Mouse (Mus musculus): Measurements from ENCODE around the gene Vars. TPM values are rescaled to one million over a fixed set of nuclear protein-coding genes. Genes with fewer than 3 reads are reported as not detected.
"Not testable (repeated sequence)": the region's sequence is repeated elsewhere in the genome, so short reads cannot be mapped to it uniquely, and the experiment has no call there.

Vars gene
- polyA plus RNA-seq (2015; fragmentation: Nextera tagmentation; extraction: Ambion mirVana), result 88.4 and 104 TPM in 2 replicates

DNA sequence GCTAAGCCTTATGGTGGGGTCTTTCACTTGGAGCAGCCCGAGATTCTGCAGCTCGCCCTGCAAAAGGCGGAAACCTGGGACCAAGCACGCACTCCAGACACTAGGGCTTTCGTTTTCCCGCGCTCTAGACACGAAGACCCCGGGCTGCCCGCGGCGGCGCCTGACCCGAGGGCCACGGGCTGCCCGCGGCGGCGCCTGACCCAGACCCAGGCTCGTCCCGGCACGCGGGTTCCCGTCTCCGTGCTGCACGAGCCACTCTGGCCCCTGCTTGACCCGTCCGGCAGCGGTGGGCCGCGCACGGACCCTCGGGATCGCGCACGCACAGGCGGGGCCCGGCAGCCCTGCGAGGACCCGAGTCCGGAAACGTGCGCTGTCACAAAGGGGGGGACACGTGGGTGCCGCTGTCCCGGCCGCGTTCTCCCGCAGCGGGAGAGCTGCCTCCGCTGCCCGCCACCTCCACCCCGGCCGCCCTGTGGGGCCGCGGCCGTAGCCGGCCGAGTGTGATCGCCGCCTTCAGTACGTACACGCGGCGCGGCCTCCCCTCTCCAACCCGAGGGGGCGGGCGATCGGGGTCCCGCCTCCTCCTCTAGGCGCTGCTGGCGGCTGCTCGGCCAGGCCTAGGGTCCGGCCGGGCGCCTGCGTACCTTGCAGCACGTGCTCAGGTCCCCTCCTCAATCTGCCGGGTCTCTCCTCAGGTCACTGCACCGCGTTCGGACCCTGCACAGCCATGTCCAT, at the start of gene Vars:
Gene Vars, plus strand, starts transcription at position 271 of the 735 bp plus-strand sequence.
- under 1% methylated on average over 65 of the region's 83 CpGs for WGBS
- peak; percentile 93 for ATAC-seq
- H3K4me1 ChIP-seq, result peaks cover 59% of the 10 kb centered on the region

GRCm38 (mm10) chr17:34951636-34952377, 49.0 kb upstream of the Vars start:
- H3K36me3 ChIP-seq (ENCODE audit: poor library complexity, severe bottlenecking), result peaks cover 27% of the 10 kb centered on the region
- H3K27me3 ChIP-seq, result peaks cover 22% of the 10 kb centered on the region
- peaks cover 20% of the 10 kb centered on the region for H3K4me1 ChIP-seq
- peak; percentile 66 for ATAC-seq
- peak overlapping the region; percentile 99 for H3K4me3 ChIP-seq
- peak overlapping the region; percentile 96 for H3K4me2 ChIP-seq
- WGBS, result 1% methylated on average over 29 of the region's 29 CpGs
- H3K27ac ChIP-seq, result peak overlapping the region; percentile 91
- H3K9me3 ChIP-seq (replicated peaks), result no peaks in the 10 kb centered on the region
- peak overlapping the region; percentile 100 for H3K9ac ChIP-seq

More for the DNA sequence above, at the start of gene Vars:
- peak within 1 kb of the TSS; percentile 97 for H3K9ac ChIP-seq
- H3K4me2 ChIP-seq, result peak within 1 kb of the TSS; percentile 100
- H3K27me3 ChIP-seq, result no peaks in the 10 kb centered on the region
- peaks cover 47% of the 10 kb centered on the region for H3K36me3 ChIP-seq (ENCODE audit: poor library complexity, severe bottlenecking)
- peak within 1 kb of the TSS; percentile 94 for H3K4me3 ChIP-seq
- H3K27ac ChIP-seq, result peak within 1 kb of the TSS; percentile 98
- H3K9me3 ChIP-seq (replicated peaks), result no peaks in the 10 kb centered on the region

GRCm38 (mm10) chr17:34952378-34953040, 48.3 kb upstream of the Vars start:
- Histone ChIP-seq H3K9ac (peak overlapping the region; percentile 100), H3K27me3 (peaks cover 24% of the 10 kb centered on the region), H3K4me3 (peak overlapping the region; percentile 99), H3K36me3 (ENCODE audit: poor library complexity, severe bottlenecking) (peaks cover 27% of the 10 kb centered on the region), H3K27ac (peak overlapping the region; percentile 91), H3K9me3 (replicated peaks) (no peaks in the 10 kb centered on the region), H3K4me1 (peaks cover 20% of the 10 kb centered on the region), H3K4me2 (peak overlapping the region; percentile 96)
- peak; percentile 88 for ATAC-seq
- WGBS, result under 1% methylated on average over 23 of the region's 23 CpGs

GRCm38 (mm10) chr17:34953258-34953657, 47.5 kb upstream of the Vars start:
- no peak for ATAC-seq
- Histone ChIP-seq H3K9ac (no peak overlapping the region), H3K4me1 (peaks cover 20% of the 10 kb centered on the region), H3K27ac (no peak overlapping the region), H3K4me2 (peak overlapping the region; percentile 96), H3K36me3 (ENCODE audit: poor library complexity, severe bottlenecking) (peaks cover 27% of the 10 kb centered on the region), H3K27me3 (peaks cover 24% of the 10 kb centered on the region), H3K9me3 (replicated peaks) (no peaks in the 10 kb centered on the region), H3K4me3 (peak overlapping the region; percentile 99)
- WGBS, result 91% methylated on average over 3 of the region's 3 CpGs

GRCm38 (mm10) chr17:34953904-34954303, 46.9 kb upstream of the Vars start:
- Histone ChIP-seq H3K27ac (no peak overlapping the region), H3K27me3 (peaks cover 24% of the 10 kb centered on the region), H3K9ac (no peak overlapping the region), H3K9me3 (replicated peaks) (no peaks in the 10 kb centered on the region), H3K4me1 (peaks cover 20% of the 10 kb centered on the region), H3K4me3 (no peak overlapping the region), H3K4me2 (no peak overlapping the region), H3K36me3 (ENCODE audit: poor library complexity, severe bottlenecking) (peaks cover 23% of the 10 kb centered on the region)
- 86% methylated on average over 4 of the region's 4 CpGs for WGBS
- ATAC-seq, result no peak

- 73% methylated on average over 4 of the region's 4 CpGs for WGBS
- Histone ChIP-seq H3K4me3 (no peak overlapping the region), H3K9me3 (replicated peaks) (no peaks in the 10 kb centered on the region), H3K9ac (no peak overlapping the region), H3K36me3 (ENCODE audit: poor library complexity, severe bottlenecking) (peaks cover 16% of the 10 kb centered on the region), H3K4me1 (peaks cover 22% of the 10 kb centered on the region), H3K27me3 (peaks cover 24% of the 10 kb centered on the region), H3K4me2 (no peak overlapping the region), H3K27ac (no peak overlapping the region)
- no peak for ATAC-seq
These were observed 46.0 kb upstream of the Vars start for GRCm38 (mm10) chr17:34954831-34955230.

GRCm38 (mm10) chr17:34955884-34956283, 44.9 kb upstream of the Vars start:
- H3K9me3 ChIP-seq (replicated peaks), result no peaks in the 10 kb centered on the region
- no peak overlapping the region for H3K27ac ChIP-seq
- no peak for ATAC-seq
- no peak overlapping the region for H3K9ac ChIP-seq
- peaks cover 5% of the 10 kb centered on the region for H3K36me3 ChIP-seq (ENCODE audit: poor library complexity, severe bottlenecking)
- peaks cover 17% of the 10 kb centered on the region for H3K4me1 ChIP-seq
- no peak overlapping the region for H3K4me2 ChIP-seq
- WGBS, result 84% methylated on average over 3 of the region's 3 CpGs
- H3K27me3 ChIP-seq, result peaks cover 28% of the 10 kb centered on the region
- H3K4me3 ChIP-seq, result no peak overlapping the region

DNA sequence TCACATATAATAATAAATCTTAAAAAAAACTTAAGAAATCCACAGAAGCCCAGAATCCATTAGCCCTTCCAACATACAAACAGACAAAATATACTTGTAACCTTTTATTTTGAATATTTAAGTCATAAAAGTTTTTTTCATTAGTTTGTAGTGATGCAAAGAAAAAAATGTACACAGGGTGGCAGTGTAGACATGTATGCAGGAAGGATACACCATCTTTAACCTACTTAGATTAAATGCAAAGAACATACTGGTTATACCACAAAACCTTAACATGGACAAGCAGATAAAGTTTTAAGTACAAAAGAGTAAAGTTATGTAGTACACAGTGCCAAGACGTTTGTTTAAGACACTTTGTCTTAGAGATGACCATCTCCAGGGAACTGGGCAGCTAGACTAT, 44.4 kb upstream of the Vars start:
- Histone ChIP-seq H3K4me2 (no peak overlapping the region), H3K27ac (no peak overlapping the region), H3K9me3 (replicated peaks) (no peaks in the 10 kb centered on the region), H3K9ac (no peak overlapping the region), H3K4me1 (peaks cover 13% of the 10 kb centered on the region), H3K36me3 (ENCODE audit: poor library complexity, severe bottlenecking) (0 out of 2 replicates have a peak, but pooled peaks cover under 1% of the 10 kb centered on the region), H3K4me3 (no peak overlapping the region), H3K27me3 (peaks cover 31% of the 10 kb centered on the region)
- no peak for ATAC-seq
- WGBS, result 43% methylated on average over 1 of the region's 1 CpGs

DNA sequence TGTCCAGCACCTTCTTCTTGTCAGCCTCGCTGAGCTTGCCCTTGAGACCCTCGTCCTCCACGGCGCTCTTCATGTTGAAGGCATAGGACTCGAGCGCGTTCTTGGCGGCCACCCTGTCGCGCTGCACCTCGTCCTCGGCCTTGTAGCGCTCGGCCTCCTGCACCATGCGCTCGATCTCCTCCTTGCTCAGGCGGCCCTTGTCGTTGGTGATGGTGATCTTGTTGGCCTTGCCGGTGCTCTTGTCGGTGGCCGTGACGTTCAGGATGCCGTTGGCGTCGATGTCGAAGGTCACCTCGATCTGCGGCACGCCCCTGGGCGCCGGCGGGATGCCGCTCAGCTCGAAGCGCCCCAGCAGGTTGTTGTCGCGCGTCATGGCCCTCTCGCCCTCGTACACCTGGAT, 43.5 kb upstream of the Vars start:
- not testable (repeated sequence) for H3K4me3 ChIP-seq; ATAC-seq; H3K4me2 ChIP-seq; H3K9me3 ChIP-seq (replicated peaks); H3K9ac ChIP-seq; H3K27ac ChIP-seq; H3K36me3 ChIP-seq (ENCODE audit: poor library complexity, severe bottlenecking)
- 23% methylated on average over 34 of the region's 40 CpGs for WGBS
- peaks cover 12% of the 10 kb centered on the region for H3K4me1 ChIP-seq
- H3K27me3 ChIP-seq, result peaks cover 38% of the 10 kb centered on the region

- H3K4me2 ChIP-seq; H3K4me3 ChIP-seq; H3K9me3 ChIP-seq (replicated peaks); H3K27ac ChIP-seq; H3K9ac ChIP-seq; H3K36me3 ChIP-seq (ENCODE audit: poor library complexity, severe bottlenecking); ATAC-seq: not testable (repeated sequence)
- peaks cover 12% of the 10 kb centered on the region for H3K4me1 ChIP-seq
- 27% methylated on average over 22 of the region's 40 CpGs for WGBS
- peaks cover 38% of the 10 kb centered on the region for H3K27me3 ChIP-seq
These were observed 42.8 kb upstream of the Vars start for GRCm38 (mm10) chr17:34957966-34958365.

DNA sequence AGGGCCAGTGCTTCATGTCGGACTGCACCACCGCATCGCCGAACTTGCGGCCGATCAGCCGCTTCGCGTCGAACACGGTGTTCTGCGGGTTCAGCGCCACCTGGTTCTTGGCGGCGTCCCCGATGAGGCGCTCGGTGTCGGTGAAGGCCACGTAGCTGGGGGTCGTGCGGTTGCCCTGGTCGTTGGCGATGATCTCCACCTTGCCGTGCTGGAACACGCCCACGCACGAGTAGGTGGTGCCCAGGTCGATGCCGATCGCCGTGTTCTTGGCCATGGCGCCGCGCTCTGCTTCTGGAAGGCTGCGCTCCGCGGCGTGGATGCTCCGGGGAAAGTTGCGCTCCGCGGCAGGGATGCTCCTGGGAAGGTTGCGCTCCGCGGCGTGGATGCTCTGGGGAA, 42.1 kb upstream of the Vars start:
- peak; percentile 37 for ATAC-seq
- WGBS, result 2% methylated on average over 35 of the region's 47 CpGs
- H3K9me3 ChIP-seq (replicated peaks); H3K27ac ChIP-seq; H3K36me3 ChIP-seq (ENCODE audit: poor library complexity, severe bottlenecking); H3K9ac ChIP-seq: not testable (repeated sequence)
- Histone ChIP-seq H3K4me3 (peak overlapping the region; percentile 43), H3K4me1 (peaks cover 12% of the 10 kb centered on the region), H3K27me3 (peaks cover 38% of the 10 kb centered on the region), H3K4me2 (peak overlapping the region; percentile 73)
